25 mouse cellular contexts compared by ENCODE assay signal in the genomic region with DNA sequence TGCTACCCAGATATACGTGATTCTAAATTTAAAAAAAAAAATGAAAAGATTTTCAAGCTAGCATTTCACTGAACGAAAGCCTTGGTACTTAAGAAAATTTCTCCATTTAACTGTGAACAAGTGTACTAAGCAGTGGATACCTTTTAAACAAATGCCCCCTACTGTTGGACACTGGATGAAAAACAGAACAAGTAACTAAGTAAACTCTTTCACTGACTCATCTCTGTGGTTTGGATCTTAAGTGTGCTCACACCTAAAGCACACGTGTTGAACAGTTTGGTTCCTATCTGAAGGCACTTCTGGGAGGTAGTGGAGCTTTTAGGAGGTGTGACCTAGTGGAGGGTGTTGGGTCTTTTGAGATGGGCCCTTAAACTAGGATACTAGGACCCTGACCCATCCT. TPM values are rescaled to one million over a fixed set of nuclear protein-coding genes. Genes with fewer than 3 reads are reported as not detected.
DNase-seq lines count a peak whose midpoint lies in the region; ATAC-seq and TF ChIP-seq lines count a peak whose summit lies in the region.
"Had no signal": no experiment of that assay in that cellular context is flagged by ENCODE, and none has a peak within 500 bp of the region (broad histone marks: within the 10 kb centered on the region; RNA-seq: fewer than 3 reads in every experiment).

No protein-coding gene starts in this region.

- H3K9ac ChIP-seq in heart, adult 2 months (ENCODE audit: low read depth, low read length): no peak overlapping the region
- no peak overlapping the region for H3K9ac ChIP-seq in CH12.LX (ENCODE audit: insufficient read depth, low read depth)
- H3K9ac ChIP-seq: embryonic facial prominence, embryonic 15.5 days; heart, embryonic 12.5 days; hindbrain, embryonic 14.5 days; intestine, embryonic 15.5 days; limb, embryonic 13.5 days had no signal

- no peaks in the 10 kb centered on the region for H3K79me2 ChIP-seq in heart, adult 2 months (replicated peaks; ENCODE audit: control insufficient read depth, insufficient read depth, low read length)
- no peaks in the 10 kb centered on the region for H3K79me2 ChIP-seq in CH12.LX (replicated peaks; ENCODE audit: control insufficient read depth, extremely low read depth, insufficient read depth, poor library complexity, severe bottlenecking)

- ATAC-seq in megakaryocyte, adult 5-6 weeks (ENCODE audit: poor library complexity, severe bottlenecking): peak; percentile 56
- ATAC-seq: activated CD4-positive, CD25-positive, alpha-beta regulatory T cell, adult 4 months; forebrain, embryonic 16.5 days; intestine, embryonic 15.5 days had no signal

- no peak for DNase-seq in heart, adult 2 months
- DNase-seq in heart, postnatal 10 days: no peak
- DNase-seq in left cerebral cortex, adult 2 months (ENCODE audit: extremely low spot score in 1 of 2, low spot score in 2 of 2): no peak
- no peak for DNase-seq in left cerebral cortex, adult 8-10 months (ENCODE audit: low spot score in 2 of 2)
- peak; percentile 40 for DNase-seq in CH12.LX (ENCODE audit: extremely low read depth)
- DNase-seq in urinary bladder, adult 18-20 months (ENCODE audit: low spot score in 2 of 2): no peak
- no peak for DNase-seq in limb, embryonic 10.5 days (ENCODE audit: low spot score)
- DNase-seq: adrenal gland, postnatal 36 days; B cell, adult 2 months; cerebellum, adult 2 months; cerebellum, postnatal 36 days; heart, postnatal 36 days; kidney, postnatal 25 days; retina, postnatal 1 day; right cerebral cortex, postnatal 4 days had no signal

- TF ChIP-seq RAD21 in CH12.LX (IDR thresholded peaks at IDR 0.05; ENCODE audit: low read depth, low read length): peak; percentile 42

- H3K36me3 ChIP-seq in heart, adult 2 months (ENCODE audit: control insufficient read depth, insufficient read depth, low read length): no peaks in the 10 kb centered on the region
- H3K36me3 ChIP-seq in CH12.LX (replicated peaks in 1 of 2; ENCODE audit: control insufficient read depth in 1 of 2, insufficient read depth in 1 of 2, low read length in 1 of 2): no peaks in the 10 kb centered on the region
- no peaks in the 10 kb centered on the region for H3K36me3 ChIP-seq in limb, embryonic 10.5 days
- H3K36me3 ChIP-seq: embryonic facial prominence, embryonic 15.5 days; heart, embryonic 12.5 days; intestine, embryonic 15.5 days; limb, embryonic 13.5 days had no signal

- peak; percentile 59 for TF ChIP-seq CTCF in heart, adult 2 months (IDR thresholded peaks at IDR 0.05)
- TF ChIP-seq CTCF in left cerebral cortex, adult 2 months (IDR thresholded peaks at IDR 0.05): peak; percentile 6
- TF ChIP-seq CTCF in CH12.LX (conservative IDR thresholded peaks at IDR 0.05 in 1 of 2, IDR thresholded peaks at IDR 0.05 in 1 of 2; ENCODE audit: low read depth in 2 of 2, low read length in 2 of 2): peak in 1 of 2 experiments; percentile 58; a peak in 2 of 4 replicates

- intact Hi-C loops in heart, adult 2 months (cut with DNase I): no loop called here
- intact Hi-C loops in heart, postnatal 10 days (cut with DNase I): no loop called here
- intact Hi-C loops in left cerebral cortex, adult 2 months (cut with DNase I): no loop called here

- 63% methylated on average over 3 of the region's 3 CpGs for WGBS in heart, adult 2 months
- 86% methylated on average over 3 of the region's 3 CpGs for WGBS in limb, embryonic 10.5 days

- no peak overlapping the region for H3K4me2 ChIP-seq in CH12.LX (ENCODE audit: insufficient read depth, low read depth, poor library complexity, severe bottlenecking)
- H3K4me2 ChIP-seq: embryonic facial prominence, embryonic 15.5 days; heart, embryonic 12.5 days; hindbrain, embryonic 14.5 days; intestine, embryonic 15.5 days; limb, embryonic 13.5 days; midbrain, embryonic 11.5 days had no signal

- no peaks in the 10 kb centered on the region; the same call in 1 of the 2 replicates for H3K27me3 ChIP-seq in heart, adult 2 months (ENCODE audit: control insufficient read depth, insufficient read depth, low read length)
- no peaks in the 10 kb centered on the region for H3K27me3 ChIP-seq in CH12.LX (replicated peaks)
- no peaks in the 10 kb centered on the region for H3K27me3 ChIP-seq in limb, embryonic 10.5 days (ENCODE audit: low read depth, poor library complexity, severe bottlenecking)
- H3K27me3 ChIP-seq: embryonic facial prominence, embryonic 15.5 days; heart, embryonic 12.5 days; intestine, embryonic 15.5 days; limb, embryonic 13.5 days had no signal

- dilution Hi-C loops in CH12.LX (cut with MboI; ENCODE audit: extremely low pct_ligation_motif_present, extremely low pct_unique_long_range_greater_than_20kb, low sequenced_read_pairs): no loop called here

- no peak for TF ChIP-seq EP300 in heart, adult 2 months (IDR thresholded peaks at IDR 0.05; ENCODE audit: insufficient read depth, low read depth, low read length)
- no peak for TF ChIP-seq EP300 in CH12.LX (IDR thresholded peaks at IDR 0.05; ENCODE audit: low read length)

- in situ Hi-C loops in CH12.LX (cut with MboI; ENCODE audit: low pct_ligation_motif_present, low pct_unique_long_range_greater_than_20kb, low sequenced_read_pairs): loop anchor here (25.0 kb wide), 1 partner anchor 248 kb away; the partner anchor contains the start of genes Chrna3 and Chrnb4

- H3K4me1 ChIP-seq in heart, adult 2 months (ENCODE audit: control insufficient read depth, insufficient read depth, low read length): peaks cover 1% of the 10 kb centered on the region
- peaks cover 2 to 3% of the 10 kb centered on the region in 2 experiments; a peak in 2 of 4 replicates for H3K4me1 ChIP-seq in CH12.LX (ENCODE audit: control insufficient read depth in 1 of 2, insufficient read depth in 2 of 2)
- H3K4me1 ChIP-seq in limb, embryonic 10.5 days: peaks cover 14% of the 10 kb centered on the region
- H3K4me1 ChIP-seq: intestine, embryonic 15.5 days had no signal

- no peak overlapping the region for H3K4me3 ChIP-seq in heart, adult 2 months
- H3K4me3 ChIP-seq in left cerebral cortex, adult 2 months: no peak overlapping the region
- no peak overlapping the region for H3K4me3 ChIP-seq in CH12.LX (replicated peaks in 1 of 3; ENCODE audit: low read depth in 2 of 3, low read length in 2 of 3, poor library complexity in 1 of 3)
- H3K4me3 ChIP-seq in limb, embryonic 10.5 days: no peak overlapping the region
- H3K4me3 ChIP-seq: embryonic facial prominence, embryonic 15.5 days; heart, embryonic 12.5 days; intestine, embryonic 15.5 days; limb, embryonic 13.5 days had no signal

- H3K27ac ChIP-seq in heart, adult 2 months: no peak overlapping the region
- H3K27ac ChIP-seq in left cerebral cortex, adult 2 months: no peak overlapping the region
- H3K27ac ChIP-seq in CH12.LX (ENCODE audit: insufficient read depth, low read depth): no peak overlapping the region
- H3K27ac ChIP-seq in limb, embryonic 10.5 days: no peak overlapping the region
- H3K27ac ChIP-seq: embryonic facial prominence, embryonic 15.5 days; hindbrain, embryonic 14.5 days; intestine, embryonic 15.5 days; limb, embryonic 13.5 days had no signal

- no peak for TF ChIP-seq POLR2A in heart, adult 2 months (IDR thresholded peaks at IDR 0.05; ENCODE audit: insufficient read depth, low read depth, low read length)
- no peak for TF ChIP-seq POLR2A in CH12.LX (IDR thresholded peaks at IDR 0.05; ENCODE audit: low read depth, low read length)

- H3K9me3 ChIP-seq in CH12.LX (replicated peaks; ENCODE audit: low read length): no peaks in the 10 kb centered on the region
- H3K9me3 ChIP-seq in limb, embryonic 10.5 days (replicated peaks): no peaks in the 10 kb centered on the region
- H3K9me3 ChIP-seq: embryonic facial prominence, embryonic 15.5 days; heart, embryonic 12.5 days; intestine, embryonic 15.5 days; limb, embryonic 13.5 days had no signal

TF ChIP-seq in CH12.LX, 34 proteins besides CTCF, POLR2A, EP300 and RAD21:
- no peak for TF ChIP-seq MXI1 (IDR thresholded peaks at IDR 0.05; ENCODE audit: low read depth, low read length)
- TF ChIP-seq ZC3H11A (IDR thresholded peaks at IDR 0.05; ENCODE audit: low read depth, low read length): no peak
- TF ChIP-seq MYC (IDR thresholded peaks at IDR 0.05; ENCODE audit: low read depth, low read length): no peak
- TF ChIP-seq MAX (IDR thresholded peaks at IDR 0.05; ENCODE audit: low read length): peak; percentile 23; the same call in 1 of the 2 replicates
- no peak for TF ChIP-seq TCF12 (IDR thresholded peaks at IDR 0.05; ENCODE audit: low read depth, low read length)
- TF ChIP-seq MAFK (IDR thresholded peaks at IDR 0.05; ENCODE audit: insufficient replicate concordance, low read length): no peak
- peak; percentile 94 for TF ChIP-seq BHLHE40 (IDR thresholded peaks at IDR 0.05; ENCODE audit: low read depth, low read length)
- peak; percentile 27; the same call in 1 of the 2 replicates for TF ChIP-seq SMC3 (IDR thresholded peaks at IDR 0.05; ENCODE audit: low read depth, low read length)
- no peak for TF ChIP-seq NELFE (IDR thresholded peaks at IDR 0.05; ENCODE audit: low read depth, low read length)
- TF ChIP-seq MAZ (IDR thresholded peaks at IDR 0.05; ENCODE audit: low read depth, low read length): no peak

RNA-seq across cellular contexts. Expression of gene Nrg4, which starts 41.4 kb away (rescaled TPM):
- 1 to 10 TPM; 1.5 to 2.3 TPM for total RNA-seq in heart, adult 2 months (2021)
- polyA plus RNA-seq in heart, adult 2 months (2012; rRNA removed): 3.9 and 7.6 TPM in 2 replicates
- 1 to 10 TPM; 1.5 to 3.4 TPM for total RNA-seq in heart, postnatal 10 days (2021)
- total RNA-seq in left cerebral cortex, adult 2 months (2021): 1 to 10 TPM; 1.2 to 1.4 TPM
- 1 to 10 TPM in 2 of 4 experiments, under 1 TPM in 2; 0.81 to 1.3 (median 0.98) TPM for total RNA-seq in left cerebral cortex, adult 8-10 months (2022)
- 0.81 and 1.5 TPM in 2 replicates for total RNA-seq in CH12.LX (2012; rRNA removed)
- total RNA-seq in CH12.LX (2014; rRNA removed): 1.2 and 1.6 TPM in 2 replicates
- 1.7 and 1.8 TPM in 2 replicates for polyA plus RNA-seq in CH12.LX (2012; ENCODE audit: insufficient read length, low read depth)
- 2.9 and 6.5 TPM in 2 replicates for total RNA-seq in megakaryocyte, adult 5-6 weeks (2015)
- 2.1 TPM in 2 replicates for total RNA-seq in megakaryocyte, adult 5-6 weeks (2017)
- 1.1 and 1.4 TPM in 2 replicates for polyA plus RNA-seq in limb, embryonic 10.5 days (2016; fragmentation: Nextera tagmentation; extraction: Ambion mirVana)

RNA-seq across cellular contexts. Expression of gene Tmem266, which starts 41.5 kb away (rescaled TPM):
- total RNA-seq in heart, adult 2 months (2021): 1 to 10 TPM; 1.5 to 2.0 TPM
- 2.5 and 3.3 TPM in 2 replicates for polyA plus RNA-seq in heart, adult 2 months (2012; rRNA removed)
- total RNA-seq in heart, postnatal 10 days (2021): under 1 TPM; 0.72 to 0.82 TPM
- total RNA-seq in left cerebral cortex, adult 2 months (2021): 1 to 10 TPM; 7.6 to 8.1 TPM
- 1 to 10 TPM; 7.8 to 9.9 (median 8.6) TPM for total RNA-seq in left cerebral cortex, adult 8-10 months (2022)
- total RNA-seq in CH12.LX (2012; rRNA removed): not detected in 2 replicates
- total RNA-seq in CH12.LX (2014; rRNA removed): not detected in 2 replicates
- polyA plus RNA-seq in CH12.LX (2012; ENCODE audit: insufficient read length, low read depth): not detected in 2 replicates
- total RNA-seq in megakaryocyte, adult 5-6 weeks (2015): not detected in 2 replicates
- total RNA-seq in megakaryocyte, adult 5-6 weeks (2017): not detected in 2 replicates
- polyA plus RNA-seq in limb, embryonic 10.5 days (2016; fragmentation: Nextera tagmentation; extraction: Ambion mirVana): 0.23 and 0.49 TPM in 2 replicates
- polyA plus RNA-seq: activated CD4-positive, CD25-positive, alpha-beta regulatory T cell, adult 4 months; thymus, postnatal 0 days had no signal
